Mouse (Mus musculus) lung, embryonic 14.5 days (tissue): ENCODE measurements around the gene Chil5. TPM values are rescaled to one million over a fixed set of nuclear protein-coding genes. Genes with fewer than 3 reads are reported as not detected.

ENCODE experiments used
- ATAC-seq: fragments of 200-750 bp; cut with Nextera tagmentation; 2 replicates; pipeline ENCODE4 v1.8.0; 2017; ENCODE audit warnings: mild to moderate bottlenecking, moderate TSS enrichment, moderate library complexity; ENCODE audit not compliant: insufficient read depth
- DNase-seq: peaks from one replicate; pipeline ENCODE4 v3.0.0-alpha.2; 2015
- H3K27ac ChIP-seq: fragments of 300-500 bp; sonication (generic); 2 replicates; pipeline ENCODE4 v1.5.1; 2014; ENCODE audit warnings: low read depth, mild to moderate bottlenecking, moderate library complexity
- H3K27me3 ChIP-seq: fragments of 300-500 bp; sonication (generic); 2 replicates; pipeline ENCODE4 v1.6.1; 2014; ENCODE audit warnings: low read length, control low read depth; ENCODE audit not compliant: insufficient read depth
- H3K36me3 ChIP-seq: fragments of 300-500 bp; sonication (generic); 2 replicates; pipeline ENCODE4 v1.6.1; 2014; ENCODE audit warnings: control low read depth; ENCODE audit not compliant: insufficient read depth
- H3K4me1 ChIP-seq: fragments of 300-500 bp; sonication (generic); 2 replicates; pipeline ENCODE4 v1.6.1; 2014; ENCODE audit warnings: antibody characterized with exemption, control low read depth; ENCODE audit not compliant: insufficient read depth
- H3K4me2 ChIP-seq: fragments of 300-500 bp; sonication (generic); 2 replicates; pipeline ENCODE4 v1.6.1; 2014; ENCODE audit warnings: mild to moderate bottlenecking
- H3K4me3 ChIP-seq: fragments of 300-500 bp; sonication (generic); 2 replicates; pipeline ENCODE4 v1.5.1; 2014; ENCODE audit warnings: low read depth, low read length
- H3K9ac ChIP-seq: fragments of 300-500 bp; sonication (generic); 2 replicates; pipeline ENCODE4 v1.6.1; 2014
- H3K9me3 ChIP-seq: fragments of 300-500 bp; sonication (generic); 2 replicates; pipeline ENCODE4 v1.6.1; 2016; ENCODE audit warnings: low read depth, low read length, control low read depth
- CTCF ChIP-seq: IDR thresholded peaks from 2 replicates; pipeline ENCODE4 v1.5.1; 2016; ENCODE audit warnings: antibody characterized with exemption, low read depth
- WGBS: fragments of 180-500 bp; shearing (Covaris S2); extraction: QIAGEN DNeasy Blood & Tissue Kit; methylation state at CpG from one replicate; pipeline ENCODE4 v1.1.7; 2014; 5-methylcytosine and 5-hydroxymethylcytosine counted together
- polyA plus RNA-seq: library from polyadenylated mRNA; unstranded; fragments of >200 nt; fragmentation: Nextera tagmentation; extraction: Ambion mirVana; gene quantifications from 2 replicates; pipeline ENCODE4 v1.2.1, GENCODE M21; 2014

Chil5 gene
- polyA plus RNA-seq, 1 experiment from 2014 or later, result not detected

GRCm38 (mm10) chr3:105974174-105974573 lies 58.4 kb downstream of the Chil5 start:
- no peak overlapping the region for H3K4me2 ChIP-seq
- H3K9me3 ChIP-seq, result no peaks in the 10 kb centered on the region
- H3K4me1 ChIP-seq, result no peaks in the 10 kb centered on the region
- no peak for ATAC-seq
- no peak for TF ChIP-seq CTCF
- 83% methylated on average over 2 of the region's 2 CpGs for WGBS
- H3K4me3 ChIP-seq, result no peak overlapping the region
- 0 out of 2 replicates have a peak, but pooled peaks cover 3% of the 10 kb centered on the region for H3K36me3 ChIP-seq
- no peak for DNase-seq
- no peak overlapping the region for H3K9ac ChIP-seq
- H3K27me3 ChIP-seq, result no peaks in the 10 kb centered on the region
- H3K27ac ChIP-seq, result no peak overlapping the region

- no peaks in the 10 kb centered on the region for H3K9me3 ChIP-seq
- no peak within 1 kb of the TSS for H3K4me2 ChIP-seq
- TF ChIP-seq CTCF, result no peak
- H3K4me1 ChIP-seq, result no peaks in the 10 kb centered on the region
- DNase-seq, result no peak
- WGBS, result 76% methylated on average over 3 of the region's 3 CpGs
- peaks cover 11% of the 10 kb centered on the region for H3K36me3 ChIP-seq
- H3K9ac ChIP-seq, result no peak within 1 kb of the TSS
- no peak for ATAC-seq
- no peaks in the 10 kb centered on the region for H3K27me3 ChIP-seq
- no peak within 1 kb of the TSS for H3K27ac ChIP-seq
- no peak within 1 kb of the TSS for H3K4me3 ChIP-seq
Observed at GRCm38 (mm10) chr3:105973411-105973810, 59.2 kb downstream of the Chil5 start, which contains the start of gene Ovgp1. Gene Ovgp1 (plus strand): TSS chr3:105973711.

GRCm38 (mm10) chr3:105971831-105972446 lies 60.7 kb downstream of the Chil5 start:
- no peak overlapping the region for H3K27ac ChIP-seq
- WGBS, result 78% methylated on average over 5 of the region's 5 CpGs

More at GRCm38 (mm10) chr3:105971831-105972446, 60.7 kb downstream of the Chil5 start:
- Histone ChIP-seq H3K4me2 (no peak overlapping the region), H3K27me3 (no peaks in the 10 kb centered on the region), H3K36me3 (peaks cover 25% of the 10 kb centered on the region), H3K9me3 (no peaks in the 10 kb centered on the region), H3K9ac (no peak overlapping the region), H3K4me3 (no peak overlapping the region), H3K4me1 (no peaks in the 10 kb centered on the region)
- TF ChIP-seq CTCF, result no peak
- DNase-seq, result no peak
- ATAC-seq, result peak; percentile 45

Other genes starting within 250 kb of the Chil5 start
- gene Rap1a, start 231.5 kb downstream of the Chil5 start, polyA plus RNA-seq, result 94.3 and 95.5 TPM in 2 replicates
- 0.18 and 0.30 TPM in 2 replicates for gene Adora3, start 162.0 kb downstream of the Chil5 start, polyA plus RNA-seq
- 0.22 and 0.32 TPM in 2 replicates for gene Tmigd3, start 161.9 kb downstream of the Chil5 start, polyA plus RNA-seq
- gene I830077J02Rik, start 100.2 kb downstream of the Chil5 start, polyA plus RNA-seq, result 0.75 and 0.83 TPM in 2 replicates
- 154 and 165 TPM in 2 replicates for gene Wdr77, start 73.4 kb downstream of the Chil5 start, polyA plus RNA-seq
- 449 and 462 TPM in 2 replicates for gene Atp5f1, start 72.7 kb downstream of the Chil5 start, polyA plus RNA-seq
- gene Ovgp1, start 59.1 kb downstream of the Chil5 start, polyA plus RNA-seq, result 1.9 and 2.4 TPM in 2 replicates
- 0.34 and 0.35 TPM in 2 replicates for gene Pifo, start 18.2 kb downstream of the Chil5 start, polyA plus RNA-seq
- gene Chia1, start 80.4 kb upstream of the Chil5 start, polyA plus RNA-seq, result 0.13 and 0.15 TPM in 2 replicates
- 0.81 TPM in 1 of 2 replicates, not detected in the other for gene Chil3, start 134.8 kb upstream of the Chil5 start, polyA plus RNA-seq
- gene Chil4, start 186.7 kb upstream of the Chil5 start, polyA plus RNA-seq, result not detected in 2 replicates